Mouse (Mus musculus) left cerebral cortex, adult 18-20 months (tissue): Measurements from ENCODE around the gene Golgb1. TPM values are rescaled to one million over a fixed set of nuclear protein-coding genes. Genes with fewer than 3 reads are reported as not detected.

Experiments
- DNase-seq, 2 experiments: peaks; one replicate each; pipeline ENCODE4 v3.0.0; 2021 to 2022; ENCODE audit warnings: low spot score in 2 of 2, mixed read lengths in 1 of 2
- total RNA-seq, 2 experiments: library from RNA; stranded (reverse); gene quantifications; 2 replicates each; pipeline ENCODE4 v1.2.3; 2021

Golgb1 gene
- total RNA-seq, 2 experiments from 2014 or later: 79.6 to 84.8 TPM

GRCm38 (mm10) chr16:36941137-36941727 lies 66.3 kb downstream of the Golgb1 start:
- no peak for DNase-seq

- no peak for DNase-seq
Observed at GRCm38 (mm10) chr16:36941895-36942294, 67.0 kb downstream of the Golgb1 start.

GRCm38 (mm10) chr16:36943591-36943990 lies 68.7 kb downstream of the Golgb1 start:
- no peak for DNase-seq

GRCm38 (mm10) chr16:36944895-36945424 lies 70.0 kb downstream of the Golgb1 start:
- no peak for DNase-seq

- no peak for DNase-seq
Observed at GRCm38 (mm10) chr16:36946459-36947159, 71.7 kb downstream of the Golgb1 start.

GRCm38 (mm10) chr16:36947646-36948197 lies 72.8 kb downstream of the Golgb1 start:
- no peak for DNase-seq

- no peak for DNase-seq
Observed at GRCm38 (mm10) chr16:36949614-36950336, 74.8 kb downstream of the Golgb1 start.

- DNase-seq: no peak
Observed at GRCm38 (mm10) chr16:36951029-36951428, 76.1 kb downstream of the Golgb1 start.

- DNase-seq: no peak
Observed at GRCm38 (mm10) chr16:36955106-36955505, 80.2 kb downstream of the Golgb1 start.

GRCm38 (mm10) chr16:36963415-36963814 lies 88.5 kb downstream of the Golgb1 start:
- DNase-seq: no peak

GRCm38 (mm10) chr16:36979127-36979526 lies 104.2 kb downstream of the Golgb1 start:
- DNase-seq: no peak

Other genes starting within 250 kb of the Golgb1 start
- 1 to 10 TPM in 1 of 2 experiments, under 1 TPM in 1; 0.98 to 1.9 TPM for gene Cd86, start 209.1 kb upstream of the Golgb1 start, total RNA-seq
- gene Ildr1, start 181.2 kb upstream of the Golgb1 start, total RNA-seq: under 1 TPM; 0.12 to 0.40 TPM
- gene Slc15a2, start 90.2 kb upstream of the Golgb1 start, total RNA-seq: 10 to 100 TPM; 32.4 to 33.6 TPM
- gene Iqcb1, start 46.8 kb upstream of the Golgb1 start, total RNA-seq: 10 to 100 TPM; 47.8 to 47.9 TPM
- 1 to 10 TPM in 1 of 2 experiments, under 1 TPM in 1; 0.94 to 1.7 TPM for gene Eaf2, start 137 bp upstream of the Golgb1 start, total RNA-seq
- 1 to 10 TPM; 4.5 to 4.7 TPM for gene Hcls1, start 59.8 kb downstream of the Golgb1 start, total RNA-seq
- under 1 TPM in 1 of 2 experiments, not detected in 1; 0.73 TPM for gene Fbxo40, start 115.3 kb downstream of the Golgb1 start, total RNA-seq
- 1 to 10 TPM; 1.1 to 1.2 TPM for gene Polq, start 136.6 kb downstream of the Golgb1 start, total RNA-seq